14 mouse cellular contexts compared by ENCODE assay signal in genomic region chr11:84496901-84497300, GRCm38 (mm10). TPM values are rescaled to one million over a fixed set of nuclear protein-coding genes. Genes with fewer than 3 reads are reported as not detected.
"Had no signal": no experiment of that assay in that cellular context is flagged by ENCODE, and none has a peak within 500 bp of the region (broad histone marks: within the 10 kb centered on the region; RNA-seq: fewer than 3 reads in every experiment).

No protein-coding gene starts in this region.

- H3K9ac ChIP-seq: limb, embryonic 15.5 days; liver, embryonic 14.5 days had no signal

- H3K27me3 ChIP-seq: limb, embryonic 15.5 days had no signal

- ATAC-seq: intestine, postnatal 0 days had no signal

- H3K4me3 ChIP-seq: limb, embryonic 15.5 days; myocyte had no signal

- H3K27ac ChIP-seq: kidney, postnatal 0 days; limb, embryonic 15.5 days; liver, embryonic 14.5 days; stomach, postnatal 0 days had no signal

- DNase-seq: kidney, adult 8-10 months; kidney, postnatal 36 days; layer of hippocampus, adult 9-11 months; layer of hippocampus, postnatal 36 days; lung, adult 18-20 months; thymus, postnatal 4 days had no signal

- H3K4me1 ChIP-seq: limb, embryonic 15.5 days had no signal

- H3K9me3 ChIP-seq: limb, embryonic 15.5 days had no signal

- H3K4me2 ChIP-seq: limb, embryonic 15.5 days had no signal

RNA-seq across cellular contexts. Expression of gene Lhx1, which starts 28.4 kb away (rescaled TPM):
- total RNA-seq: megakaryocyte-erythroid progenitor cell, adult 5-6 weeks had no signal
- polyA plus RNA-seq: liver, embryonic 14.5 days; lung, embryonic 16.5 days; myocyte; stomach, postnatal 0 days had no signal
